Comparison of ENCODE assay signal across 8 mouse cellular contexts in the genomic region with DNA sequence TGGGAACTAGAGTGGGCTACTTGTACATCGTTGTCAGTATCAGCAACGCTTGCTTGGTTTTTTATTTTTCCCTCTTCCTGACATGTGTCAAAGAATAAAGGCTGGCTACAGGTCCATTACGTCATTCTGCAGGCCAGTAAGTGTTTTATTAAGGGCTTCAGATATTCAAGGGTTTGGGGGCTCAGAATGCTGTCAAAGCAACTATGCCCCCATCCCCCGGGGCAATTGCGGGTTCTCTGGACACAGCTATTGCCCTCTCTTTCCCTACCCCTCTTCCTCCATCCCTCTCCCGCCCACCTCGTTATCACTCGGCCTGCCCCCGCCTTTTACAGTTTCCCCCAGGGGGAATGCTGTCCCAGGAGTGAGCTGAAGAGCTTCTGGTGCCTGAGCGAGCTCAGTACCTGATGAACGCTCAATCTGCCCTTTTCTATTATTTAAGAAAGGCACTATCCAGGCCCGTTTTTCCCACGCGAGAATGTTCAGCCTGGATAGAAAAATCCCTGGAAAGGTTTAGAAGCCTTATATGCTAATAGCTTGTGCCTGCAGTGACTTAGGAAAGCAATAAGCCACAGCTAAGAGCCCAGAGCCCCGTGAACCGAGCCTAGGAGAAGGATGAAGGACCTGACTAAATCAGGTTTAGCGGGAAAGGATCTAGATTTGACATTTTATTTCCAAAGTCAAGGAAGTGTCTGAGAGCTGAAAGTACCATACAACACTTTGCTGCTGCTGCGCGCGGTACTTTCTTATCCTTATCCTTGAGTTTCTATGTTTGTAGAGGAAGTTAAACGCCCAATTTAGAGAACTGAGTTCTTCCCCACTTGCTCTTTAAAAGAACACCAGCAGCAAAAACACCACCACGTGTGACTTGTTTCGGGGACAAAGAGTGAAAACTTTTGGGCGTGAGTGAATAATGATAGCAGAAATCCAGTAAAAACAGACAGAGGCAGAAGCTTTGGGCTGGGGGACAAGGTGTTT. TPM values are rescaled to one million over a fixed set of nuclear protein-coding genes. Genes with fewer than 3 reads are reported as not detected.
DNase-seq lines count a peak whose midpoint lies in the region; ATAC-seq lines count a peak whose summit lies in the region.

No protein-coding gene starts in this region.

- peak overlapping the region; percentile 97 for H3K4me2 ChIP-seq in midbrain, embryonic 14.5 days (ENCODE audit: low read length)

- intact Hi-C loops in heart, postnatal 10 days (cut with DNase I), result loop anchor here (5.0 kb wide), 2 partner anchors 218 to 283 kb away; no protein-coding TSS in a partner anchor

- H3K27ac ChIP-seq in midbrain, embryonic 14.5 days (replicated peaks; ENCODE audit: low read depth, low read length), result no peak overlapping the region

- peak; percentile 48 for DNase-seq in embryo, embryonic 10.5 days (ENCODE audit: low spot score)
- no peak for DNase-seq in embryo, embryonic 10 days (ENCODE audit: low spot score)
- DNase-seq in embryo, embryonic 9.5 days (ENCODE audit: extremely low spot score), result peak; percentile 45
- peak; percentile 49 to 51 for DNase-seq in heart, postnatal 10 days
- peak; percentile 40 for DNase-seq in midbrain, embryonic 14.5 days
- DNase-seq in layer of hippocampus, adult 9-10 months (ENCODE audit: low spot score), result no peak
- no peak for DNase-seq in frontal cortex, postnatal 10 days (ENCODE audit: low spot score in 2 of 2)
- no peak for DNase-seq in spleen, adult 12 weeks (ENCODE audit: low spot score)

- no peaks in the 10 kb centered on the region for H3K9me3 ChIP-seq in midbrain, embryonic 14.5 days (ENCODE audit: control insufficient read depth, low read length)

- no peak overlapping the region for H3K9ac ChIP-seq in midbrain, embryonic 14.5 days (replicated peaks; ENCODE audit: low read length)

- WGBS in midbrain, embryonic 14.5 days, result 2% methylated on average over 24 of the region's 24 CpGs

- peak overlapping the region; percentile 45 for H3K4me3 ChIP-seq in midbrain, embryonic 14.5 days (replicated peaks; ENCODE audit: low read depth, low read length)

- peaks cover 72% of the 10 kb centered on the region for H3K27me3 ChIP-seq in midbrain, embryonic 14.5 days (ENCODE audit: control insufficient read depth, insufficient read depth, low read length)

- no peaks in the 10 kb centered on the region for H3K36me3 ChIP-seq in midbrain, embryonic 14.5 days (ENCODE audit: control insufficient read depth, insufficient read depth, low read length)

- peaks cover 18% of the 10 kb centered on the region for H3K4me1 ChIP-seq in midbrain, embryonic 14.5 days (ENCODE audit: control insufficient read depth, insufficient read depth, low read length)

- no peak for ATAC-seq in midbrain, embryonic 14.5 days (ENCODE audit: low FRiP score, low TSS enrichment)

RNA-seq across cellular contexts. Expression of a gene that starts 1.8 kb away (rescaled TPM):
- 10 to 100 TPM; 26.2 to 30.8 TPM for total RNA-seq in heart, postnatal 10 days (2021)
- 1.9 and 2.8 TPM in 2 replicates for polyA plus RNA-seq in midbrain, embryonic 14.5 days (2014; fragmentation: Nextera tagmentation; extraction: Ambion mirVana)

Comparison
In these comparisons a context has a peak if more than half of its experiments do, and no peak if none do; other contexts are left out.
1. DNase-seq: peak in embryo, embryonic 10.5 days (single experiment), embryo, embryonic 9.5 days (single experiment), heart, postnatal 10 days (2 of 2) and midbrain, embryonic 14.5 days (single experiment); none in embryo, embryonic 10 days (single experiment), layer of hippocampus, adult 9-10 months (single experiment), frontal cortex, postnatal 10 days (0 of 2) and spleen, adult 12 weeks (single experiment).